ENCODE assay signal across 7 mouse cellular contexts in genomic region chr11:6065046-6065521, GRCm38 (mm10). TPM values are rescaled to one million over a fixed set of nuclear protein-coding genes. Genes with fewer than 3 reads are reported as not detected.
DNase-seq lines count a peak whose midpoint lies in the region; ATAC-seq and TF ChIP-seq lines count a peak whose summit lies in the region.

No protein-coding gene starts in this region.

- peak; percentile 62 to 68 for DNase-seq in left cerebral cortex, postnatal 36 days (ENCODE audit: low spot score in 2 of 2)
- DNase-seq in left cerebral cortex, postnatal 14 days (ENCODE audit: low spot score in 2 of 2), result no peak
- DNase-seq in cerebellum, postnatal 36 days, result peak; percentile 58 to 60
- DNase-seq in forebrain, postnatal 0 days, result no peak
- no peak for DNase-seq in testis, postnatal 14 days (ENCODE audit: low spot score)

- intact Hi-C loops in left cerebral cortex, postnatal 36 days (cut with DNase I), result loop anchor here (2.0 kb wide), 2 partner anchors 54 to 114 kb away; no protein-coding TSS in a partner anchor
- intact Hi-C loops in left cerebral cortex, postnatal 14 days (cut with DNase I), result loop anchor here (2.0 kb wide), 1 partner anchor 22 kb away; no protein-coding TSS in a partner anchor

- no peak for TF ChIP-seq CTCF in forebrain, postnatal 0 days (IDR thresholded peaks at IDR 0.05; ENCODE audit: low read depth)

- peaks cover 33% of the 10 kb centered on the region for H3K4me1 ChIP-seq in forebrain, postnatal 0 days (ENCODE audit: insufficient read depth)
- H3K4me1 ChIP-seq in liver, embryonic 15.5 days (replicated peaks), result peaks cover 5% of the 10 kb centered on the region; the same call in 1 of the 2 replicates

- H3K4me3 ChIP-seq in forebrain, postnatal 0 days (ENCODE audit: low read depth, low read length), result peak overlapping the region; percentile 84
- peak overlapping the region; percentile 42 for H3K4me3 ChIP-seq in liver, embryonic 15.5 days (replicated peaks)

- no peaks in the 10 kb centered on the region for H3K9me3 ChIP-seq in forebrain, postnatal 0 days (ENCODE audit: low read length)
- no peaks in the 10 kb centered on the region for H3K9me3 ChIP-seq in liver, embryonic 15.5 days (replicated peaks)

- H3K4me2 ChIP-seq in forebrain, postnatal 0 days (ENCODE audit: low read depth), result peak overlapping the region; percentile 72
- H3K4me2 ChIP-seq in liver, embryonic 15.5 days, result peak overlapping the region; percentile 63

- no peaks in the 10 kb centered on the region for H3K27me3 ChIP-seq in forebrain, postnatal 0 days (ENCODE audit: insufficient read depth, low read length)
- peaks cover 78% of the 10 kb centered on the region for H3K27me3 ChIP-seq in liver, embryonic 15.5 days

- peak; percentile 40 for ATAC-seq in forebrain, postnatal 0 days
- no peak for ATAC-seq in liver, embryonic 15.5 days (ENCODE audit: insufficient read depth)
- ATAC-seq in activated CD4-positive, CD25-positive, alpha-beta regulatory T cell, adult 4 months, result no peak

- WGBS in forebrain, postnatal 0 days, result under 1% methylated on average over 51 of the region's 55 CpGs
- under 1% methylated on average over 55 of the region's 55 CpGs for WGBS in liver, embryonic 15.5 days (ENCODE audit: insufficient replicate concordance)

- peak overlapping the region; percentile 93 for H3K27ac ChIP-seq in forebrain, postnatal 0 days (ENCODE audit: low read depth, low read length)
- no peak overlapping the region for H3K27ac ChIP-seq in liver, embryonic 15.5 days (replicated peaks)

- H3K36me3 ChIP-seq in forebrain, postnatal 0 days (ENCODE audit: insufficient read depth), result no peaks in the 10 kb centered on the region
- no peaks in the 10 kb centered on the region for H3K36me3 ChIP-seq in liver, embryonic 15.5 days (replicated peaks)

- peak overlapping the region; percentile 92 for H3K9ac ChIP-seq in forebrain, postnatal 0 days
- no peak overlapping the region for H3K9ac ChIP-seq in liver, embryonic 15.5 days

RNA-seq across cellular contexts. Expression of gene Camk2b, which starts 1.1 kb away (rescaled TPM):
- total RNA-seq in left cerebral cortex, postnatal 36 days (2021), result 100 to 1,000 TPM; 644 to 664 TPM
- 100 to 1,000 TPM; 771 to 777 TPM for total RNA-seq in left cerebral cortex, postnatal 14 days (2021)
- 271 and 284 TPM in 2 replicates for total RNA-seq in forebrain, postnatal 0 days (2014; rRNA removed)
- polyA plus RNA-seq in forebrain, postnatal 0 days (2015; fragmentation: Nextera tagmentation; extraction: Ambion mirVana), result 227 and 280 TPM in 2 replicates
- 1.1 and 1.3 TPM in 2 replicates for polyA plus RNA-seq in liver, embryonic 15.5 days (2015; fragmentation: Nextera tagmentation; extraction: Ambion mirVana)
- 10 to 100 TPM in 1 of 2 experiments, 1 to 10 TPM in 1; 4.3 to 16.1 TPM for polyA plus RNA-seq in activated CD4-positive, CD25-positive, alpha-beta regulatory T cell, adult 4 months (2017; shearing (Covaris generic))

Comparison
In these comparisons a context has a peak if more than half of its experiments do, and no peak if none do; other contexts are left out.
1. DNase-seq: peak in left cerebral cortex, postnatal 36 days (2 of 2) and cerebellum, postnatal 36 days (2 of 2); none in left cerebral cortex, postnatal 14 days (0 of 2), forebrain, postnatal 0 days (single experiment) and testis, postnatal 14 days (single experiment).